Mouse (Mus musculus): ENCODE measurements around the gene Dnmt3a. TPM values are rescaled to one million over a fixed set of nuclear protein-coding genes. Genes with fewer than 3 reads are reported as not detected.

The Dnmt3a gene
- total RNA-seq, 2 experiments from 2014 or later, result 331 to 345 TPM

DNA sequence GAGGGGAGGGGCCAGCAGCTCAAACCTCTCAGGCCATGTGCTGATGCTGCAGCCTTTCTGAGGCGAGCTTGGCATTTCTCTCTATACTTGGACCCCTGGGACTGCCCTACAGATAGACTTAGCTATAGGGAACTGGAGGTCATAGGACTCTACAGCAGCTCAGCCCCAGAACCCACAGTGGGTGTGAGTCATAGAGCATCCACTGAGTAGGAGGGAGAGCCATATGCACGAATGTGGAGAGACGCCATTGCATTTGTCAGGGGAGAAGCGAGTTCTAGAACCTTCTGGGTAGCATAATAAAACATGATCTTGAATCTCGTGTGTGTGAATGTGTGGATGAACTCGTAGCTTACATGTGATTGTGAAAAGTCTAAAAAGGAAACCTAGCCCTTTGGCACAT is 56.4 kb downstream of the Dnmt3a start:
- intact Hi-C loops (cut with DNase I), result no loop called here
- DNase-seq (ENCODE audit: extremely low spot score in 1 of 2, low spot score in 2 of 2), result no peak

GRCm38 (mm10) chr12:3864208-3864607 is 58.4 kb downstream of the Dnmt3a start:
- no peak for DNase-seq (ENCODE audit: extremely low spot score in 1 of 2, low spot score in 2 of 2)
- intact Hi-C loops (cut with DNase I), result no loop called here

DNA sequence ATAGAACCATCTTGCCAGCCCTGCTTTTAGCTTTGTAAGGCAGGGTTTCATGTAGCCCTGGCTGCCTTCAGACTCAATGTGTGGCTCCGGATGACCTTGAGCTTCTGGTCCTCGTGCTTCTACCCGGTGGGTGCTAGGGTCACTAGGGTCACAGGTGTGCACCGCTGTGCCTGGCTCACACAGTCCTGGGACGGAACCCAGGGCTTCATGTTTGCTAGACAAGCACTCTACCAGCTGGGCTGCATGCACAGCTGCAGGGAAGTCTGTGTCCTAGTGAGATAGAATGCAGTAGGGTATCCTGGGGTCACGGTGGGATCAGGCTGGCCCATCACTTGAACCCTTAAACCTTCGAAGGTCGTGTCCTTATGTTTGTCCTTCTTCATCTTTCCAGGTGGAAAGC is 59.8 kb downstream of the Dnmt3a start:
- DNase-seq (ENCODE audit: extremely low spot score in 1 of 2, low spot score in 2 of 2), result no peak
- intact Hi-C loops (cut with DNase I), result no loop called here

DNA sequence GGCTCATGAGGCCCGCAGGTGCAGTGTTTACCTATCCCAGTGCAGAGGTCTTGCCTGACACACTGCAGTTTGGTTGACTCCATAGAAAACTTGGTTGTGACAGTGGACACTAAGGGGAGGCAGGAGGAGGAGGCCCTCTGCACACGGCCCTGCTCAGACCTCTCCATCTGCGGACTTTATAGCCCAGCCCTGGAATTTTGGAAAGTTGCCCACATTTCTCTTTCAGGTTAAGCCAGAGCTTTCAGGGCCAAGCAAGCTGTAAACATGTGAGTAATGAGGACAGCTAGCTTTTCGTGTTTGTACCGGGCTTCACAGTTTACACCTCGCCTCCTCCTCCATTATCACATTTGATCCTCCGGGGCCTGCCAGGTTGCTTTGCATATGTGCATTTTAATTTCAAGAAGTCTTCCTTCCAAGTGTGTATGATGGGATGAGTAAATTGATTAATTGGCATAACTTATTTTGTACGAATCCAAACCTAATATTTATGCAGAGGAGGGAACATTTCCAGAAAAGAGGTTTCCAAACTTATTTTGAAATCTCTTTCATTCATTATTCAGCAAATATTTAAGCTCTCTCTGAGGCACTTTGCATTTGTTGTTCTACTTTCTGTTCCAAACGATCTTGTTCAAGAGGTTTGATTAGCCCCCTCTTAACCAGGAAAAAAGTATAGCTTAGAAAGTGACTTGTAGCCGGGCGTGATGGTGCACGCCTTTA is 61.0 kb downstream of the Dnmt3a start:
- no peak for DNase-seq (ENCODE audit: extremely low spot score in 1 of 2, low spot score in 2 of 2)
- intact Hi-C loops (cut with DNase I), result no loop called here

- intact Hi-C loops (cut with DNase I), result no loop called here
- DNase-seq (ENCODE audit: extremely low spot score in 1 of 2, low spot score in 2 of 2), result no peak
Measured at GRCm38 (mm10) chr12:3868115-3868514, 62.3 kb downstream of the Dnmt3a start.

DNA sequence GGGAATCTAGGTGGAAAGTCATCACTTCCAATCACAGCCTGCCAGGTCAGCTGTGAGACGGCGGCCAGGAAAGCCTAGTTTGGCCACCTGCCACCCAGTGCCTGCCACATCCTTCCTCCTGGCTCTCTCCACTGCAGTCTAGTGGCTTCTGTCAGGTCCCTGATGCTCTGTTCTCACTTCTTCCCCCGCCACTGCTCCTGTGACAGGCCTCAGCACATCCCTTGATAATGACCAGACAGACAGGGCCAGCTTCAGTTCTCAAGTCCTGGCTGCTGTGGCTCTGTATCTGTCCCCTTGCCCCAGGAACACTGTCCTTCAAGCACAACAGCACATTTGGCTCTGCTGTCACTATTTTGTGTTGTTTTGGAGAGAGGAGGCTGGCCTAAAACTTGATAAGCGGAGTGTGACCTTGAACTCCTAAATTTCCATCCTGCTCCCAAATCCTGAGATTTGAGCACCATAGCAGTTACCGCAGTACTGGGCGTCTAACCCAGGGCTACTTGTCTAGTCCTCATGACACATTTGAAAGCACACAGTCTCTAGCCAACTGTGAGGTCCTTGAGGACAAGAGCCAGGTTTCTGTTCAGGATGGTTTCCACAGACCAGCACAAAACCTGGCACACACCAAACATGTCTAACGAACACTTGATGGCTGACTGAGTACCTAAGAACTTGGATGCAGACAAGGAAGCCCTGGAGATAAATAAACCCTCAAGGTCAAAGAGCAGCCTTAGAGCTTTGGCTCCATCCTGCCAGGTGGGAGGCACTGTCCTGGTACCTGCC is 63.1 kb downstream of the Dnmt3a start:
- intact Hi-C loops (cut with DNase I), result no loop called here
- peak in 1 of 2 experiments; percentile 73 for DNase-seq (ENCODE audit: extremely low spot score in 1 of 2, low spot score in 2 of 2)

- intact Hi-C loops (cut with DNase I), result no loop called here
- no peak for DNase-seq (ENCODE audit: extremely low spot score in 1 of 2, low spot score in 2 of 2)
Measured at GRCm38 (mm10) chr12:3870024-3870423, 64.2 kb downstream of the Dnmt3a start.

- peak in 1 of 2 experiments; percentile 61 for DNase-seq (ENCODE audit: extremely low spot score in 1 of 2, low spot score in 2 of 2)
- intact Hi-C loops (cut with DNase I), result no loop called here
Measured at GRCm38 (mm10) chr12:3870859-3871462, 65.2 kb downstream of the Dnmt3a start.

DNA sequence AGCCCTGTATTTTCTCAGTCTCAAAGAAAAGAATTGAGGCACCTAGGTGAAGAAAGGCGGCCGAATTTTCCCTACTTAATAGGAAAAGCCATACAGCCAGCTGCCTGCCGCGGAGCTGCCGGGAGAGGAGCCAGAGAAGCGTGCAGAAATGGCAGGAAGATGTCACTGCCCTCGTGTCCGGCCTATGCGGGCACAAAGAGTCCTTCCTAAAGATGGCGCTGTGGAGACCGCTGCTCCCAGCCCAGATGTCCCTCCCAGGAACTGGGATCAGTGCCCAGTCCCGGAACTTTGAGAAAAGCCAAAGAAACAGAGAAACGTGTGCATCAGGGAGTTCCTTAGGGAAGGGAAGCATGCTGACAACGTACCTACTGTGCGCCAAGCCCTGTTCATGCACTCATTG is 65.8 kb downstream of the Dnmt3a start:
- intact Hi-C loops (cut with DNase I), result no loop called here
- DNase-seq (ENCODE audit: extremely low spot score in 1 of 2, low spot score in 2 of 2), result peak; percentile 76 to 93

- intact Hi-C loops (cut with DNase I), result no loop called here
- no peak for DNase-seq (ENCODE audit: extremely low spot score in 1 of 2, low spot score in 2 of 2)
Measured at GRCm38 (mm10) chr12:3872410-3873230, 66.8 kb downstream of the Dnmt3a start.

DNA sequence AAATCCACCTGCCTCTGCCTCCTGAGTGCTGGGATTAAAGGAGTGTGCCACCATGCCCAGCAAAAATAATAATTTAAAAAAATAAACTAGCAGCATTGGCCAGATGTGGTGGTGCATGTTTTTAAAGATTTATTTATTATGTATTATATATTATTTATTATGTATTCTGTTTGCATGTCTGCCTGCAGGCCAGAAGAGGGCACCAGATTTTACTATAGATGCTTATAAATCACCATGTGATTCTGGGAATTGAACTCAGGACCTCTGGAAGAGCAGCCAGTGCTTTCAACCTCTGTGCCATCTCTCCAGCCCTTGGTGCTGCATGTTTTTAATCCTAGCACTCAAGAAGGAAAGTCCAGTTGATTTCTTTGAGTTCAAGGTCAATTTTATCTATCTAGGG is 69.7 kb downstream of the Dnmt3a start:
- intact Hi-C loops (cut with DNase I), result no loop called here
- DNase-seq (ENCODE audit: extremely low spot score in 1 of 2, low spot score in 2 of 2), result no peak

DNA sequence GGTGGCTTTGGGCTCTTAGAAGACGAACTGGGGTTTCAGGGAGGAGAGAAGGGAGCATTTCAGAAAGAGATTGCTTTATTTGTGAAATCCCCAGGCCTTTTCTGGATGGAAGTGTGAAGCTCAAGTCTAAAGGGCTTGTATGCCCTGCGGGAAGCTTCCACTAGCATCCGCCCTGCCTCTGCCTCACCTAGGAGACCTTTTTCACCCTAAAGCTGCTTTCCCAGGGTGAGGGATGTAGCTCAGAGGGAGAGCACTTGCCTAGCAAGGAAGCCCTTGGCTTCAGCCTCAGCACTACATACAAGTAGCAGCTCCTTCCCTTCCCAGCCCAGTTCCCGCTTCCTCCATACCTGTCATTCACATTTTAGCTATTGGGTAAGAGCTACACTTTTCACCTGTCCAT is 71.6 kb downstream of the Dnmt3a start:
- intact Hi-C loops (cut with DNase I), result no loop called here

GRCm38 (mm10) chr12:3881474-3881873 is 75.7 kb downstream of the Dnmt3a start:
- no peak for DNase-seq (ENCODE audit: extremely low spot score in 1 of 2, low spot score in 2 of 2)
- intact Hi-C loops (cut with DNase I), result no loop called here

More for the DNA sequence above, 71.6 kb downstream of the Dnmt3a start:
- DNase-seq (ENCODE audit: extremely low spot score in 1 of 2, low spot score in 2 of 2), result no peak

- intact Hi-C loops (cut with DNase I), result no loop called here
- DNase-seq (ENCODE audit: extremely low spot score in 1 of 2, low spot score in 2 of 2), result no peak
Measured at GRCm38 (mm10) chr12:3884892-3885493, 79.2 kb downstream of the Dnmt3a start.

- intact Hi-C loops (cut with DNase I), result no loop called here
- DNase-seq (ENCODE audit: extremely low spot score in 1 of 2, low spot score in 2 of 2), result no peak
Measured at GRCm38 (mm10) chr12:3886601-3887000, 80.8 kb downstream of the Dnmt3a start.

DNA sequence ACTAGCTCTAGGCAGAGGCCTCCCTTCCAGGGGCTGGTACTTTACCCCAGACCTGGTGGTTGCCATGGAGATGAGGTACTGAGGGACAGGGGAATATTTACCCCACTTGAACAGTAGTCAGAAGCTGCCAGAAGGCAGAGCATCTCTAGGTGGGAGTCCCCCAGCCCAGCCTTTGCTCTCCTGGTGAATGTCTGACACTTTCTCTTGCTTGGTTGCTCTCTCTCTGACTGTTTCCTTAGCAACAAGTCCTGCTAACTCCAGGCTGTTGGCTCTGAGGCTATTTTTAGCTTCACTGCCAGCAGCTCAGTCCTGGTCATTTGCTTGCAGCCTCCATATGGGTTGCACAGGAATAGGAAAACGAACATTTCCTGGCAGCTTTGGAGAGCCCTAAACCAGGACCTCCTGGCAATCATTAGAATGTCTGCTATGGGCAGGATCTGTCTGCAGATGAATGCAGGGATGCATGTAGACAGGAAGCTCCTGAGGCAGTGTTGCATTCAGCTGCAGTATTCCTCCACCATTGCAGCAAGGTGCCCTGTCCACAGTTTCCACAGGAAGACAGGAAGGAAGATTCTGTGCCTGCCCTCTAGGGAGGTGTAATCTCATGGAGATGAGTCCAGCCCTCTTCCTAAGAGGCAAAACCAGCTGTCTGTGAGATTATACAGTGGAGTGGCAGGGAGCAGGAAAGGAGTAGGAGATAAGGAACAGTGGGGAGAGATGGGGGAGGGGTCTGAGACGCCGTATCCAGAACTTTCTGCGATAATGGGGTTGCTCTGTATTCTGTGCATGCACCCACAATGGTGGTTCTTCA is 81.9 kb downstream of the Dnmt3a start:
- intact Hi-C loops (cut with DNase I), result no loop called here
- DNase-seq (ENCODE audit: extremely low spot score in 1 of 2, low spot score in 2 of 2), result peak; percentile 47 to 76

DNA sequence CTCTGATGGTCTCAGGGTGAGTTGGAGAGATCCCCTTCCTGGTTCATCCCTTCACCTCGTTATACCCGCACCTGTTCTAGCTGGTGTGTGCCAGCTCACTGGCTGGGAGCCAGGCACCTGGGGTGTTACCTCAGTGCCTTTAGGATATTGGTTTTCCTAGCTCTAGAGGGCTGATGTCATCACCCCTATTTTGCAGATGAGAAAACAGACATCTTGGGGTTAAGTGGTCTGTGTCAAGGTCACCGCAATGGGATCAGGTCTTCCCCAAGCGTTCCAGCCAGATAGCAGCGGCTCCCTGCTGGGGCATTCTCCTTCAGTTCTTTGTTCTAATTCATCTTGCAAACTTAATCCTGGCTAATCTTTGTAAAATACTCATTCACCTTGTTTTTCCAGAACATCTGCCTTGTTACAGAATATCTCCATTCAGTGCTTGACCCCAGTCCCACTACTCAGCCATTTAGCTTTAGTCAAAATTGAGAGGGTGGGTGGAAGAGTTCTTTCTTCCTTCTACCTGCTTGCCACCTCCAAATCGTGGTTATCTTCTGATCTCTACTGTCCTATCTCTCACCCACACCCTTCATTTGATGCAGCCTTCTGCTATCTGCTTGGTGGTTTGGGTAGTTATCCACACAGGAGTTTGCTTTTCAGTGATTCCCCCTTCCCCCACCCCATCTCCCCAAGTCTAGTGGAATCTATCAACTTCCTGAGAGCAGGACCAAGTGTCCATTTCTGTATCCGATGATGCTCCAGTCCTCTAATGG is 84.2 kb downstream of the Dnmt3a start:
- peak in 1 of 2 experiments; percentile 50 for DNase-seq (ENCODE audit: extremely low spot score in 1 of 2, low spot score in 2 of 2)

More for the DNA sequence above, 84.2 kb downstream of the Dnmt3a start:
- intact Hi-C loops (cut with DNase I), result no loop called here

All from left cerebral cortex, postnatal 10 days (tissue).